Comparison of ENCODE assay signal across 8 mouse cellular contexts in the genomic region with DNA sequence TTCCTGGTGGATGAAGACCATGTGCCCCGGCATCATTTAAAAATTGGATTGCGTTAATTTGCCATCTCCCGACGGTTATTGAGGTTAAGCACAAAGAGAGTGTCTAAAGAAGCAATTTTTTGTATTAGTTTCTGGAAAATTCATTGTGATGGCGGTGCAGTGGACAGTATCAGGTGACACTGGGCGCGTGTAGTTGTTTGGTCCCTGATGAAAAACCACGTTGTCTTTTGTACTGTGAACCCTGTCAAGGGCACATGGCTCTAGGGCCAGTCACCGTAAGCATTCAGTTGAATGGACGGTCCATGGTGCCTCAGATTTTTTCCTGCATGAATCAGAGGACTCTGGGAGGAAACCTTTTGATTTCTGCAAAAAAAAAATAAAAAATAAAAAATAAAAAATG. TPM values are rescaled to one million over a fixed set of nuclear protein-coding genes. Genes with fewer than 3 reads are reported as not detected.
DNase-seq lines count a peak whose midpoint lies in the region; ATAC-seq lines count a peak whose summit lies in the region.

No protein-coding gene starts in this region.

- no peaks in the 10 kb centered on the region for H3K4me1 ChIP-seq in liver, embryonic 11.5 days (replicated peaks; ENCODE audit: control insufficient read depth, insufficient read depth, low read length)
- peaks cover 33% of the 10 kb centered on the region for H3K4me1 ChIP-seq in limb, embryonic 10.5 days
- peaks cover 39% of the 10 kb centered on the region for H3K4me1 ChIP-seq in neural tube, embryonic 15.5 days

- no peaks in the 10 kb centered on the region for H3K36me3 ChIP-seq in liver, embryonic 11.5 days (ENCODE audit: control insufficient read depth, insufficient read depth, low read length)
- H3K36me3 ChIP-seq in limb, embryonic 10.5 days = peaks cover 16% of the 10 kb centered on the region
- H3K36me3 ChIP-seq in neural tube, embryonic 15.5 days = no peaks in the 10 kb centered on the region

- no peak for ATAC-seq in liver, embryonic 11.5 days (replicated peaks; ENCODE audit: low FRiP score)
- ATAC-seq in neural tube, embryonic 15.5 days (ENCODE audit: low FRiP score) = peak; percentile 40

- no peaks in the 10 kb centered on the region for H3K9me3 ChIP-seq in liver, embryonic 11.5 days (ENCODE audit: control insufficient read depth, low read length)
- H3K9me3 ChIP-seq in limb, embryonic 10.5 days (replicated peaks) = no peaks in the 10 kb centered on the region
- no peaks in the 10 kb centered on the region for H3K9me3 ChIP-seq in neural tube, embryonic 15.5 days (replicated peaks)

- peak; percentile 17 for DNase-seq in adrenal gland, adult 2 months
- no peak for DNase-seq in adrenal gland, adult 18-20 months (ENCODE audit: low spot score in 2 of 2)
- no peak for DNase-seq in liver, embryonic 11.5 days (ENCODE audit: low spot score)
- DNase-seq in liver = no peak
- DNase-seq in limb, embryonic 10.5 days (ENCODE audit: low spot score) = no peak
- DNase-seq in layer of hippocampus, postnatal 36 days = no peak
- no peak for DNase-seq in right cerebral cortex, adult 18-20 months

- peak overlapping the region; percentile 59 for H3K4me3 ChIP-seq in liver, embryonic 11.5 days (ENCODE audit: low read depth, low read length)
- peak overlapping the region; percentile 97 for H3K4me3 ChIP-seq in limb, embryonic 10.5 days
- H3K4me3 ChIP-seq in neural tube, embryonic 15.5 days (replicated peaks) = peak overlapping the region; percentile 85

- H3K27me3 ChIP-seq in liver, embryonic 11.5 days (replicated peaks; ENCODE audit: control insufficient read depth, insufficient read depth, low read length) = peaks cover 39% of the 10 kb centered on the region
- no peaks in the 10 kb centered on the region for H3K27me3 ChIP-seq in limb, embryonic 10.5 days (ENCODE audit: low read depth, poor library complexity, severe bottlenecking)
- H3K27me3 ChIP-seq in neural tube, embryonic 15.5 days (replicated peaks) = no peaks in the 10 kb centered on the region

- H3K9ac ChIP-seq in liver, embryonic 11.5 days (ENCODE audit: low read depth, low read length) = no peak overlapping the region
- H3K9ac ChIP-seq in neural tube, embryonic 15.5 days (replicated peaks) = peak overlapping the region; percentile 95

- no peak overlapping the region for H3K27ac ChIP-seq in liver, embryonic 11.5 days (ENCODE audit: low read depth, low read length)
- peak overlapping the region; percentile 100 for H3K27ac ChIP-seq in limb, embryonic 10.5 days
- peak overlapping the region; percentile 99 for H3K27ac ChIP-seq in neural tube, embryonic 15.5 days (replicated peaks)

- 39% methylated on average over 10 of the region's 10 CpGs for WGBS in liver, embryonic 11.5 days
- WGBS in limb, embryonic 10.5 days = 21% methylated on average over 10 of the region's 10 CpGs
- 14% methylated on average over 10 of the region's 10 CpGs for WGBS in neural tube, embryonic 15.5 days

- H3K4me2 ChIP-seq in liver, embryonic 11.5 days = peak overlapping the region; percentile 62
- H3K4me2 ChIP-seq in neural tube, embryonic 15.5 days = peak overlapping the region; percentile 62

RNA-seq across cellular contexts. Expression of a gene that starts 0.5 kb away (rescaled TPM):
- 10 to 100 TPM in 1 of 2 experiments, 1 to 10 TPM in 1; 5.9 to 10.5 TPM for total RNA-seq in adrenal gland, adult 2 months (2021)
- 4.2 and 5.2 TPM in 2 replicates for polyA plus RNA-seq in adrenal gland, adult 2 months (2012; rRNA removed)
- total RNA-seq in adrenal gland, adult 18-20 months (2021) = 1 to 10 TPM; 6.9 to 7.4 TPM
- 43.8 and 44.0 TPM in 2 replicates for polyA plus RNA-seq in liver, embryonic 11.5 days (2014; fragmentation: Nextera tagmentation; extraction: Ambion mirVana)
- polyA plus RNA-seq in limb, embryonic 10.5 days (2016; fragmentation: Nextera tagmentation; extraction: Ambion mirVana) = 285 and 298 TPM in 2 replicates
- polyA plus RNA-seq in neural tube, embryonic 15.5 days (2015; fragmentation: Nextera tagmentation; extraction: Ambion mirVana) = 232 and 258 TPM in 2 replicates
- 10 to 100 TPM; 13.7 to 14.5 TPM for total RNA-seq in layer of hippocampus, postnatal 36 days (2021)
